Mouse (Mus musculus) urinary bladder, postnatal 0 days (tissue): Measurements from ENCODE around the gene Slc22a17. TPM values are rescaled to one million over a fixed set of nuclear protein-coding genes. Genes with fewer than 3 reads are reported as not detected.

Experiments used
- microRNA counts: library from miRNA; unstranded; fragments of <30 nt; microRNA quantifications from one replicate; lab custom pipeline; 2016
- microRNA-seq: library from miRNA; unstranded; fragments of <30 nt; microRNA quantifications from one replicate; pipeline ENCODE4, GENCODE M21; 2016
- polyA plus RNA-seq: library from polyadenylated mRNA; unstranded; fragments of >200 nt; fragmentation: Nextera tagmentation; extraction: Ambion mirVana; gene quantifications from 2 replicates; pipeline ENCODE4 v1.2.1, GENCODE M21; 2015

The Slc22a17 gene
- polyA plus RNA-seq, result 14.4 and 15.9 TPM in 2 replicates

DNA sequence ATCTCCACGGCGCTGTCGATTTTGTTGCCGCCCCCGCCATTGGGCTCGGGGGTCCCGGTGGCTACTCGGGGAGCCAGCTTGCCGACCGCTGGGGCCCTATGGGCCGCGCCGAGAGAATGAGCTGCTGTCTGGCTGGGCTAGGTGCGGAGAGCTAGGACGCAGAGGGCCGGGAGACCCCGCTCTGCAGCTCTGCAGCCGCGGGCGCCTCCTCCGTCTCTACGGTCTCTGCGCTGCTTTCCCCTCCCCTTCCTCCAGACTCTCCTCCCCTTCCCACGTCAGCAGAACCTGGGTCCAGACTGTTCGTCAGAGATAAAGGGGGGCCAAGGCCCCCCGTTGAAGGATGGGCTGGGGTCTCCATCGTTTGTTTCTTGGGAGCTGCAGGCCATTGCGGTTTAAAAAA, at the start of gene Slc22a17:
TSS of gene Slc22a17 (minus strand) at position 247 of the 400 bp plus-strand sequence.

DNA sequence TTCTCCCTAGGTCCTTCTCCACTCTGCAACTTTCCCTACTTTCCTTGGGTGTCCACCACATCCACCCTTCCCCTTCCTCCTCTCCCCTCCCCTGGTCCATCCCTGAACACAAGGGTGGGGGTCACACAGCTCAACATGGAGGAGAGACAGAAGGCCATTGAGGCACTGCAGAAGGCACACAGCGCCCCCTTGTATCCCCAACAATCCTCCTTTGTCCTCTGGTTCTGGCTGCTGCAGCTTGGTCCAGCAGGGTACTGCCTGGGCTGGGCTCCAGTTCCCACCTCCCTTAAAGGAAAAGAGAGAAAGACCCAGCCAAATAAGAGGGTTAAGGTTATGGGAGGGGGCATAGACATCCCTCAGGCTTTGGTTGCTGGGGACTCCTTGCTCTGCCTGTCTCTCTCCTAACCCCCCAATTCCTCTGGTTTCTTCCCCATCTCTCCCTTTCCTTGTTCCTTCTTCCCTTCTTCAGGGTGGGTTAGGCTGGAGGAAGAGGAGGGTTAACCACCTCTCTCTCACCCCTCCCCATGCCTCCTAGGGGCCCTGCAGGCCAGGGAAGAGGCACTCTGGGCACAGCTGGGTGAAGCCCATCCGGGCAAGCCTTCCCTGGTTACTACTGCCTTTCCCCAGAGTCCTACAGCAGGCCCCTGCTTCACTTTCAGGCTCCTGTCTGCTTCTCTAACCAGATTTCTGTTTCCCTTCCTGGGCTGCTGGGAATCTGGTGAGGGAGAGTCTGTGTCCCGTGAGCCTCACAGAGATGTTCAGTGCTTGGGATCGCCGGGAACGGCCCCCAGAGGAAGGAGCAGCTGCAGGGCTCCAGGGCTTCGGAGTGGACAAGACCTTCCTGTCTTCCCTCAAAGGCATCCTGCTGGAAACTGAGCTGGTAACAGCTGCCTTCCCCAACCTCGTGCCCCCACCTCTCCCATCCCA, 23.2 kb upstream of the Slc22a17 start, which contains the start of gene Cmtm5:
TSS of gene Cmtm5 (plus strand) at position 358 of the 927 bp plus-strand sequence.

DNA sequence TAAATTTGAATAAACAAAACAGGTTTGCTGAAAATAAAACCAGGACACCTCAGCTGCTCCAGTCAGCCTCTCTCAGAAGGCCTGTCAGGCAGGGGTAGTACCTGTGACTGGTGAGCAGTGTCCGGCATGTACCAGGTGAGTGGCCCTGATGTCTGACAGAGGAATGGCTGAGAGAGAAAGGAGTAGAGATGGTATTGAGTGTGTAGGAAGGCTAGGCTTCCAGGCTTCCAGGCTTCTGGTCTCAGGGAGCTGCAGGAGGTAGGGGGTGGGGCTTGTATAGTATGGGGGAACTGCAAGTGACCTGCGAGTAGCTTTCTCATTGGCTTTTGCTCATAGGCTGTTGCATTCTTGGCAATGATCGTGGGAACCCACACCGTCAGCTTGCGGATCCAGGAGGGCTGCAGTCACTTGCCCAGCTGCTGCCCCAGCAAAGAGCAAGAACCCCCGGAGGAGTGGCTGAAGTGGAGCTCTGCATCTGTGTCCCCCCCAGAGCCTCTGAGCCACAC, 19.8 kb upstream of the Slc22a17 start, which contains the start of gene Il25:
TSS of gene Il25 (plus strand) at position 51 of the 506 bp plus-strand sequence.

DNA sequence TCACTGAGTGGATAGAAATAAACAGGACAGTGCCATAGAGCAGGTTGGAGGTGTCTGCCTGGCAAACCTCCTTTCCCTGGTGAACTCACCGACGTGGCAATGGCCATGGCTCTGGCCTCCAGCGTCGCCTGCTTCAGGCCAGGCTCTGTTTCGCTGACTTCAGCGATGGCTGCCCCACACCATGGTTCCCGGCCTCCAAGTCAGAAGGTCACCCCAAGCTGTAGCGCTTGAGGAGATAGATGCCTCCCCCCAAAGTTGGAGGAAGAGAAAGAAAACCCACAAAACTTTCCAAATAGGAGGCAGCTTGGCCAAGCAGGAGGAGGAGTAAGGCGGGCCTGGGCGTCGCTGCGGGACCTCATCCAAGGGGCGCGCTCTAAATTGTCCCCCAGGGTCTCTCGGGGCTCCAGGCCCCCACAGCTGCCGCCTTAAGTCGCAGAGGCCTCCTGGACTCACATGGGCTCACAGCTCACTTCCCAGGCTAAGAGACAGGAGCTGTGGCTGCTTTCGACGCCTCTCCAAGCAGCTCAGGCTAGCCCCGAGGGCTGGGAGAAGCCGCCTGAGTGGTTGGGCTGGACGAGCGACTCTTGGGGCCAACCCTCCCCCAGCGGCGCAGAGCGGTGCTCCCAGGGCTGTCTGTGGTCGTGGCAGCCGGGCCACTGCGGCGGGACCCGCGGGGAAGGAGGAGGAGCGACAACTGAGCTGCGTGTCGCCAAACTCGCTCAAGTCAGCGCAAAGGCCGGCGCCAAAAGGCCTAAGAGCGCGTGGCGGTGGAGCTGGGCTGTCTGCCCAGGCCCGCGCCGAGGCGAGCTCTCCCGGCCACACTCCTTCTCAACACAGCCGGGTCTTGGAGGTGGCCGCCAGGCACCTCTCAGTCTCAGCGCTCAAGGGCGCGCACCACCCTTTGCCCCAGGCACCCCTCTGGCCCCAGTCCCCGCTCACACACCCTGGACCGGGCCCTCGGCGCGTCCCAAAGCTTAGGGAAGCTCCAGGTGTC, 12.7 kb upstream of the Slc22a17 start, which contains the start of gene Efs:
TSS of gene Efs (minus strand) at position 778 of the 994 bp plus-strand sequence.

DNA sequence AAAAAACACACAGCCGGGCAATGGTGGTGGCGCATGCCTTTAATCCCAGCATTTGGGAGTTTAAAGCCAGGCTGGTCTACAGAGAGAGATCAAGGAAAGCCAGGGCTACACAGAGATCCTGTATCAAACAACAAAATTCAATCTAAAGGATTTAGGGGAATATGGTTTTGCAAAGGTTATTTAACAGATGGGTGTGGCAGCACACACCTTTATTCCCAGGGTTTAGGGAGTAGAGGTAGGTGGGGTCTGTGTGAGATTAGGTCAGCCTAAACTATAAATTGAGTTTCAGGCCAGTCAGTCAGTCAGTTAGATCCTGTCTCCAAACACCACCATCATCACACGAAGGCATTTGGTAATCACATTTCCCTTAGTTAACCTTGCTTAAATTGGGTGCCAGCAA, 20.7 kb downstream of the Slc22a17 start, which contains the start of gene Pabpn1:
TSS of gene Pabpn1 (plus strand) at position 301 of the 400 bp plus-strand sequence.

DNA sequence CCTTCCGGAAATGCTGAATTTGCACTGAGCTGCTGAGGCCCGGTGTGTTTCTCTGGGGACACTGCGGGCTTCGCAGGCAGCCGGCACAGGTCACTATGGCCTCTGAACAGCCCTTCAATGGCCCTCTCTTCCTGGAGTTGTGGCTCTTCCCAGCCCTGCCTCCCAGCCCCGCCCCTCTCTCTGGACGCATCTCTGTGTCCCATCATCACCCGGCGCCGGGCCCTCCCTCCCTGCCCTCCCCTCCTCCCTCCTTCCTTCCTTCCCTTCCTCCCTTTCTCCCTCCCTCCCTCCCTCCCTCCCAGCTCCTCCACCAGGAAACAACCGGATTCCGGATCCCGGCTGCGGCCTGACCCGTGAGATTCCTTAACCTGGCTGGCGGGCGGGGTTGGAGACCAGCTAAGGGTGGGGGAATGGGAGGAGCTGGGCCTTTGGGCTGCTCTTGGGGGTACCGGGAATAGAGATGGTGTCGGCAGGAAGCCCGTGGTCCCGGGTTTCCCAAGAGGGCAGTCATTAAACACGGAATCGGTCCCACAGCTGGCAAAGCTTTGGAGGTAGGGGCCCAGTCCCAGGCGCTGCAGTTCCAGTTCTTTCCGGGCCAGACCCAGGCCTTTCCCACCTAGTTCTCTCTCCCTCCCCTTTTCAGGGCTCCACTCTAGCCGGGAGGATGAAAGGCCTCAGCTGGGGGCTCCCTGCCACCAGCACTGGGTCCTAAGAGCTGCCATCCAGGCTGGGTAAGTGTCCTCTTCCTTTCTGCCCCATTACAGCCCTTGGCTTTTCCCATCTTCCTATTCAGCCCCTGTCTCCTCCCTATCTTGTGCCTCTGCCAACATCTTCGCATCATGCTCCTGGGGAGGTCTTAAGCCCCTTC, 29.5 kb downstream of the Slc22a17 start, which contains the start of the genes Bcl2l2 and Gm20521:
TSS of gene Bcl2l2 (plus strand) at position 224 of the 868 bp plus-strand sequence.
TSS of gene Gm20521 (plus strand) at position 288 of the 868 bp plus-strand sequence.

DNA sequence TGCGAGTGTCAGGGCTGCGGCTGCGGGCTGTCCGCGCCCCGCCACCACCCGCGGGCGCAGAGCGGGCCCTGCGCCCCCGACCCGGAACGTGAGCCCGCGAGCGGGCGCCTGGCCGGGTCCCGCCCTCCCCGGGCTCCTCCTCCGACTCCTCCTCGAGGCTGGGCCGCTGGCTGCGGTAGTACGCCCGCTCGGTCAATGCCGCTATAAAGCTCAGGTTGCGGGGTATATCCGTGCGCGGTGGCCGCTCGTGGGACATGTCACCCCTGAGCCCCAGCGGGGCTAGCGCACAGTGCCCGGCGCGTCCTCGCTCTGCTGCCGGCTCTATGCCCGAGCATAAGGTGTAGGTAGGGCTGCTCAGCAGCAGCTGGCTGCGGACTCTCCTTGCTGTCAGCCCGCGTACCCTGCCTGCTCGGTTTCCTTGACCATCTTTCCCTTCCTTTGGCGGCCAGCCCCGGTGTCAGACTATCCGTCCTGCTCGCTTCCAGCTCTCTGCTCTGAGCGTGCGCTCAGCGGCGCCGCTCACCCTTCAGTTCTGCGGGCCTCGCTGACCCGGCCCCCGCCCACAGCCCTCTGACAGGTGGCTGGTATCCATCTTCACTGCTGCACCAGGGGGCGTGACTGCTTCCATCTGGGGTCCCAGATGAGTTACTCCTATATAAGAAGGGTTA, 35.8 kb downstream of the Slc22a17 start, which contains the start of gene Ppp1r3e:
TSS of gene Ppp1r3e (minus strand) at position 503 of the 668 bp plus-strand sequence.

DNA sequence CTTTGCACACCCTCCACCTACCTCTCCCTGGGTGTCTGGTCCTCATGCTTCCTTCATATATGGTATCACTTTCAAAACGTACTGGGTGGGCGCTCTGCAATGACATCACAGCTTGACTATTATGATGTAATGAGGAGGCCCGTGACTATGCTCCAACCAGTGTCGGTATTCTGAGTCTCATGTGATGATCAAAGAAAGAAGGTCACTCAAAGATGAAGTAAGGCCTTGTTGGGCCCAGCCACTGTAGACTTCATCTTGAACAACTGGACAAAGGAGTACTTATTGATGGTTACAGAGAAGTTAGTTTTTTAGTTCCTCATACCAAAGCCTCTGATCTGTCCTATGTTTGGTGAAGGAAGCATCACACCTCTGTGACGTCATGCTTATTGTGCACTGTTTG, 42.1 kb downstream of the Slc22a17 start, which contains the start of gene Homez:
TSS of gene Homez (minus strand) at position 101 of the 400 bp plus-strand sequence.

MicroRNA genes within 50 kb of the gene (microRNA counts, 519-probe panel; counts per million panel counts)
- 2,776 counts per million, percentile 39 among the panel's probes with 10 or more counts for microRNA mmu-miR-208a (lab: Ali Mortazavi, UCI)

Small RNAs within 50 kb of the gene (microRNA-seq; reads per million reads assigned to microRNA genes)
- gene Mir208a, result 42.3 reads per million, percentile 37 among the genes with 10 or more reads in this experiment

Other genes with a start within 250 kb of the Slc22a17 start
- gene 1700123O20Rik, start 226.9 kb downstream of the Slc22a17 start, polyA plus RNA-seq, result 57.6 and 58.6 TPM in 2 replicates
- gene Acin1, start 226.2 kb downstream of the Slc22a17 start, polyA plus RNA-seq, result 50.8 and 54.6 TPM in 2 replicates
- 0.13 TPM in 1 of 2 replicates, not detected in the other for gene Gm29776, start 214.3 kb downstream of the Slc22a17 start, polyA plus RNA-seq
- 0.10 TPM in 1 of 2 replicates, not detected in the other for gene Cebpe, start 201.0 kb downstream of the Slc22a17 start, polyA plus RNA-seq
- gene Slc7a8, start 131.2 kb downstream of the Slc22a17 start, polyA plus RNA-seq, result 12.7 and 14.8 TPM in 2 replicates
- gene Rnf212b, start 99.0 kb downstream of the Slc22a17 start, polyA plus RNA-seq, result not detected in 2 replicates
- gene Homez, start 42.2 kb downstream of the Slc22a17 start, polyA plus RNA-seq, result 4.1 and 5.4 TPM in 2 replicates
- gene Ppp1r3e, start 35.6 kb downstream of the Slc22a17 start, polyA plus RNA-seq, result 0.62 and 1.3 TPM in 2 replicates
- gene Bcl2l2, start 29.8 kb downstream of the Slc22a17 start, polyA plus RNA-seq, result 4.2 and 4.4 TPM in 2 replicates
- gene Gm20521, start 29.7 kb downstream of the Slc22a17 start, polyA plus RNA-seq, result 0.26 and 0.69 TPM in 2 replicates
- gene Pabpn1, start 20.6 kb downstream of the Slc22a17 start, polyA plus RNA-seq, result 46.7 and 52.4 TPM in 2 replicates
- 12.7 and 14.5 TPM in 2 replicates for gene Efs, start 13.0 kb upstream of the Slc22a17 start, polyA plus RNA-seq
- gene Il25, start 19.6 kb upstream of the Slc22a17 start, polyA plus RNA-seq, result not detected in 2 replicates
- 0.82 and 0.99 TPM in 2 replicates for gene Cmtm5, start 23.1 kb upstream of the Slc22a17 start, polyA plus RNA-seq
- 2.6 and 2.9 TPM in 2 replicates for gene Myh6, start 53.8 kb upstream of the Slc22a17 start, polyA plus RNA-seq
- gene Gm17428, start 63.8 kb upstream of the Slc22a17 start, polyA plus RNA-seq, result not detected in 2 replicates
- 4.0 and 7.6 TPM in 2 replicates for gene Myh7, start 81.5 kb upstream of the Slc22a17 start, polyA plus RNA-seq
- 54.0 and 55.3 TPM in 2 replicates for gene Ngdn, start 102.3 kb upstream of the Slc22a17 start, polyA plus RNA-seq
- 0.49 and 0.51 TPM in 2 replicates for gene Zfhx2, start 179.2 kb upstream of the Slc22a17 start, polyA plus RNA-seq
- gene Thtpa, start 181.7 kb upstream of the Slc22a17 start, polyA plus RNA-seq, result 11.9 and 13.8 TPM in 2 replicates
- 13.1 and 15.8 TPM in 2 replicates for gene Ap1g2, start 193.5 kb upstream of the Slc22a17 start, polyA plus RNA-seq
- gene Jph4, start 203.8 kb upstream of the Slc22a17 start, polyA plus RNA-seq, result 0.75 and 0.77 TPM in 2 replicates